Mouse (Mus musculus) granulocyte monocyte progenitor cell, adult 5-6 weeks (primary cell): ENCODE measurements around the gene Myt1l. TPM values are rescaled to one million over a fixed set of nuclear protein-coding genes. Genes with fewer than 3 reads are reported as not detected.

ENCODE experiments used
- ATAC-seq: replicated peaks from 2 replicates; pipeline ENCODE4 v1.8.0; 2016; ENCODE audit warnings: mild to moderate bottlenecking, moderate TSS enrichment, inconsistent platforms; ENCODE audit not compliant: poor library complexity, severe bottlenecking
- total RNA-seq, 2 experiments: library from RNA; stranded (forward) in 1 of 2; stranded (reverse) in 1 of 2; fragments of 200-712, 200-1000 nt in 1 of 2; fragments of >200 nt in 1 of 2; fragmentation: Nextera tagmentation in 1 of 2; gene quantifications; 2 replicates each; pipeline ENCODE4 v1.2.3; 2014 to 2017

Myt1l gene
- total RNA-seq, 2 experiments from 2014 or later = not detected

DNA sequence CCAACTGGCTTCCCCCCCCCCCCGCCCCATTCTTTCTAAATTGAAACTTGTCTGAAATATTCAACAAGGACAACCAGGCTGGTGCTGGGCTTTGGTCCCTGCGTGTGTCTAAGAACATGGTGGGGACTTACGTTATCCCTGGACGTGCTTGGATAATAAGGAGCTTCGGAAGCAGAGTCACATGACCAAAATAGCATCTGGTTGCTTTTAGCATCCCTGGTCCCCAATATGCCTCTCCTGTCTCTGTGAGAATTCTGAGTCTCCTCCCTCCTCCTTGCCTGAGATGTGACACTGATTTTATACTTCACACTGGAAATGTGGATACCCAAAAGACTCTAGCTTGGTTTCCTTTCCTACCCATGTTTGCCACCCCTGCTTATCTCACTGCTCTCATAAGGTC is 31.6 kb downstream of the Myt1l start:
- no peak for ATAC-seq

DNA sequence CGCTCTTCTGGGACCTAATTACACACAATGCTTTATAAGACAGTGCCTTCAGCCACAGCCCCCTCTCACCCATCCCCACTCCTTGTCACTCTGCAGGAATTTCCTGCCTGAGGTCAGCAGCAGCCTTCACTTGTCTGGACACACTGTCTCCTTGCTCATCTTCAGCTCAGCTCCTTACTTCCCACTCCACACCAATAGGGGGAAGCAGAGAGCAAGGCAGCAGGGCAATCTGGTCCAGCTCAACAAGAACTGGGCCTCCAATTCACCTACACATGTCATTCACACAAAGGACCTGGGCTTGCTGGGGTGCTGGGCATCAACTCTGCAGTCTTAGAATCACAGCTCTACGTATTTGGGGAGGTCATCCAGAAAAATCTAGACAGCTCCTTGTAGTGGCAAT is 33.0 kb downstream of the Myt1l start:
- no peak for ATAC-seq

GRCm38 (mm10) chr12:29569311-29569710 is 41.1 kb downstream of the Myt1l start:
- ATAC-seq = no peak

DNA sequence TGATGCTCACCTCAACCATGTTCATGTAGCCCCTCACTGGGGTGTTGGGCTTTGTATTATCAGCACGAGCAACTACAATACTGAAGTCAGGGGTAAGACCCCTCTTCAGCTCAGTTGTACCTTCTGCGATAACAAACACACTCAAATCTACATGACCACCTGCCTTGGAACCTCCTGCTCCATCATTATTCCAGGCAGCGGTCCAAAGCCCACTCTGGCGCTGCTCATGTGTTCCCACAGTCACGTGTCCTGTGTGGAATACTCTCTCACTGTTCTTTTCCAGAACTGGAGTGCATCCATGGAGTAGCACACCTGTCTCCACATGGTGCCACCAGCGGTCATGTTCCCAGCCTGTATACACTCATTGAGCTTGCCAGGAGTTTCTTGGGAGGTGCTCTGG is 42.2 kb downstream of the Myt1l start:
- no peak for ATAC-seq

DNA sequence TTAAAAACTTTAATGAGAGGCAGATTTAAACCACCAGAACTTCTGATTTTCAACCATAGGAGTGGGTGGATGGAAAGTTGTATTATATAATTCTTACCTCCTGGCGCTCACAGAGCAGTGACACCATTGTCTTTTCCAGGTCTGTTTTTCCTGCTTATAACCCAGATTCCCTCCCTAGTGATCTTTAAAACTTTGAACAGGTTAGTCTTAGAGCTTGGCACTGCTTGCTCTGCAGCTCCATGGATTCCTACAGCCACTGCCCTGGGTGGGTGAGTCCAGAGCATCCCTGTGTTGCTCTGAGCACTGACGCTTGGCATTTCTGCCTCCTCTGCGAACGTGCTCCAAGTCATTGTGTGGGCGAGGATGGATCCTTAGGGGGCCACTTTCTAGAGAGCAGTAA is 43.4 kb downstream of the Myt1l start:
- ATAC-seq = no peak

- no peak for ATAC-seq
These were observed 65.6 kb downstream of the Myt1l start for GRCm38 (mm10) chr12:29593787-29594186.

- no peak for ATAC-seq
These were observed 71.7 kb downstream of the Myt1l start for GRCm38 (mm10) chr12:29599916-29600315.

- no peak for ATAC-seq
These were observed 73.0 kb downstream of the Myt1l start for GRCm38 (mm10) chr12:29601223-29601622.

GRCm38 (mm10) chr12:29604659-29605058 is 76.5 kb downstream of the Myt1l start:
- ATAC-seq = no peak

DNA sequence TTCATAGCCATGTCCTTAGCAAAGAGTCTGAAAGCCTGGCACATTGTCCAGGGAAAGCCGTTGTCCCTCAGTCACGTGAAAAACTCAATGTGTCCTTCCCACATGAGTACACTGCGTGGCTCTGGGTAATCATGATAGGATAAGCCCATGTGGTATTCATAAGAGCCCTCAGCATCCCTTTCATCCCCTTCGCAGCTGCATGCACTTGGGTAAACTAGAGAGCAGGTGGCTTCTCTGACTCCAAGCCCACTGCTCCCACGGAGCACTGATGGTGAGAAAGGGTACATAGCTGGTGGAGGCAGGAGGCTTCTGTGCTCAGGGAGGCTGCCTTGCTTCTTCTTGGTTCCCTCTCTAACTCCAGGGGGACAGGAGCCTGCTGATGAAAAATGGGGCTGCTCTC is 76.9 kb downstream of the Myt1l start:
- ATAC-seq = no peak

- no peak for ATAC-seq
These were observed 78.0 kb downstream of the Myt1l start for GRCm38 (mm10) chr12:29606221-29606620.

DNA sequence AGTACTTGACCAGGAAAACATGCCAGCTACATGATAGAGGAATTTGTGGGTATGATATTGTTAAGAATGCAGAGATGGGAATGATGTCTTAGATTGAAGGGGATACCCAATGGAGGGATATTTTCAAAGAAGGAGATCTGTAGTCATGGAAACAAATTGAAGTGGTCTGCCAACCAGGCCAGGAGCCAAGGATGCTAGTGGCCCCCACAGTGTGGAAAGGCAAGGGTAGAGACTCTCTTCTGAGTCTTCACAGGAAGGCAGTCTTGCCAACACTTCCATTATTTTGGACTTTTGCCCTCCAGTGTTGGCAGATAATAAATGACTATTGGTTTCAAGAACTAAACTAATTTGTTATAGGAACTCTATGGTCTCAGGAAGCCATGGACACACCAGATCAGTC is 89.6 kb downstream of the Myt1l start:
- ATAC-seq = no peak

DNA sequence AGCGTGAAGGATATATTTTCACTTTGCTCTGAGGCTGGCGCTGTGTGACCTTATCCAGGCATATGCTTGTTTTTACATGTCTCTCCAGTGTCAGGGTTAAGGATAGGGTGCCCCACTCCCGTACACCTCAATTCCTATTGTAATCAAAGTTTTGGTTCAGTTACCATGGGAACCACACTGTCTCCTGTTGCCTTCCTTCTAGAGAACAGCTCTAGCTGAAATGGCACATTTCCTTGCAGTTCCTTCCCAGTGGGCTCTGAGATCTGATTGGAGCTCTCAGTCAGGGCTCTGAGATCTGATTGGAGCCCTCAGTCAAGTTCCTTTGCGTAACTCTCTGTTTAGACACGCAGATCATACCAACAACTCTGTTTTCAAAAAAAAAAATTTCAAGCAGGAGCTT is 93.3 kb downstream of the Myt1l start:
- ATAC-seq = no peak

- no peak for ATAC-seq
These were observed 100.0 kb downstream of the Myt1l start for GRCm38 (mm10) chr12:29627956-29628750.

DNA sequence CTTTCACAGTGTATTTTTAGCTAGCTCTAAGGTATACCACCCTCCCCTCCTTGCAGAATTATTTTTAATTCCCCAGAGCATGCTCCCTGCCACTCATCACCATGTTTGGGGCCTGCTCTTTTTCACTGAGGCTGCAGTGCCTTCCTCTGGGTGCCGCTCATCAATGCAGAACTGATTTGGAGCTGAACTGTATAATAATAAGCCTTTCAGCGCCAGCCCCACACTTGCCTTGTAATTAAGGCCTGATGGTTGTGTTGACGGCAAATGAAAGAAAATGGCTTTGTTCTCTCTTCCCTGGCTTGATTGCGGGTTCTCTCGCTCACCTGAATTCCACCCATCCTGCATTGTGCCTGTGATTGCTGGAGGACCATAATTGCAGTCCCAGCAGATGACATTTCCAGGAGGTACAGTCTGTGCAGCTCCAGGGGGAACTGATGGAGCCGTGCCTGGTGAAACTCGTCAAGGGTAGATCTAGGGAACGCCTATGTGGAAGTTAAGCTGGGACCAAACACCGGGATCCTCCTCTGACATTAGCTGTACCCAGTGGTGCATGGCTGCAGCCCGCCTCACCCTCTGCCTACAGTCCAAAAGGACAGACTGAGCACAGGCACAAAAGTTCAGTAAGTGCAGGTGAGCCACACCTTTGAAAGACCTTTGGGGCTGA is 101.8 kb downstream of the Myt1l start:
- no peak for ATAC-seq

- ATAC-seq = no peak
These were observed 106.3 kb downstream of the Myt1l start for GRCm38 (mm10) chr12:29634509-29634908.

DNA sequence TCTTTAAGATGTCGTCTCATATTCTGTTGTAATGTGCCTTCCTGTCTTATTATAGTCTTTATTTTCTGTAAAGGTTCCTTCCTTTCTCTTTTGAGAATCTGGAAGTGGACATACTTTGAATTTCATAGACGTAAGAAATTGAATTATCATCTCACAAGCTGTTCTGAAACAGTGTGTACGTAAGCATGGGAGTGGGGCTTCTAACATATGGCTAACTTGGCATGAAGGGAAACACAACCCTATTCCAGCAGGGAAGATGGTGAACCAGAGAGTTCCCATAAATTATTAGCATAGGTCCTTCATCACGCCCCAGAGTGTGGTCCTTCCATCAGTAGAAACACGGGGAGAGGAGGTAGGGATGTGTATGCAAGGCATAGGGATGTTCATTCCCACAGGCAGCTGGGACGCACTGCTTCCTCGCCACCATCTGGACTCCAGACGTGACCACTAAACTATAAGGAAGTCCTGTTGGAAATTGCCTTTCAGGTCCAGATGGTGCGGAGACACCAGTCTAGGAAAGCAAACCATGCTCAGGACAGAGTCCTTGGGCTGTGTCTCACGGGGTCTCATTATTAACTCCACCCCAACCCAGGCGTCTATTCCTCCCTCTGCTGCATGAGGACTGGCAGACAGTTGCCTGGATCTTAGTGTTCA is 111.5 kb downstream of the Myt1l start:
- ATAC-seq = no peak

DNA sequence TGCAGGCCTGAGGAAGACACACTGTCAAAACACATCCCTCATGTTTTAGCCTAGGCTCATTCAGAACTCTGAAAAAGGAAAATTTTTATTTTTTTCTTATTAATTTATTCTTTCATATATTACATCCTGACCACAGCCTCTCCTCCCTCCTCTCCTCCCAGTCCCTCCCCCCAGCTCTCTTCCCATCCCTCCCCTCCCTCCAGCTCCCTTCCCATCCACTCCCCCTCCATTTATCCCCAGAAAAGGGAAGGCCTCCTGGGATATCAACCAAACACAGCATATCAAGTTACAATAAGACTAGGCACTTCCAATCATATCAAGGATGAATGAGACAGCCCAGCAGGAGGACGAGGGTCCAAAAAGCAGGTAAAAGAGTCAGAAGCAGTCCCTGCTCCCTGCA is 112.0 kb downstream of the Myt1l start:
- ATAC-seq = no peak

- no peak for ATAC-seq
These were observed 114.7 kb downstream of the Myt1l start for GRCm38 (mm10) chr12:29642915-29643314.

DNA sequence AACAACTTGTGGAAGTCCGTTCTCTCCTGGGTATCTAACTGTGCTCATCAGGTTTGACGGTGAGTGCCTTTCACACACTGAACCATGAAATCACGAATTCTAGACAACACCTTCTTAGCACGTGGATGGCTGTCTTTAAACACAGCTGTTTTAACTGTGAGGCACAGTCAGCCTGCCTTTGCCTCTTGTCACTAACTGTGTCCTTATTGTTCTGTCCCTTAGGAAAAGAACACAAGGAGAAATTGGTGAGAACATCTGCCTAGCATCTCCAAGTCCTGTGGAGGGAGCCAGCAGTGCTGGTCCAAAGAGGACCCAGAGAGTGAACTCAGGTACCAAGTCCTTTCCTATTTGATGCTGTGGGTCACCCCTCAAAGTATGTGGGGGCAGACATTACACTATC is 115.9 kb downstream of the Myt1l start:
- no peak for ATAC-seq

DNA sequence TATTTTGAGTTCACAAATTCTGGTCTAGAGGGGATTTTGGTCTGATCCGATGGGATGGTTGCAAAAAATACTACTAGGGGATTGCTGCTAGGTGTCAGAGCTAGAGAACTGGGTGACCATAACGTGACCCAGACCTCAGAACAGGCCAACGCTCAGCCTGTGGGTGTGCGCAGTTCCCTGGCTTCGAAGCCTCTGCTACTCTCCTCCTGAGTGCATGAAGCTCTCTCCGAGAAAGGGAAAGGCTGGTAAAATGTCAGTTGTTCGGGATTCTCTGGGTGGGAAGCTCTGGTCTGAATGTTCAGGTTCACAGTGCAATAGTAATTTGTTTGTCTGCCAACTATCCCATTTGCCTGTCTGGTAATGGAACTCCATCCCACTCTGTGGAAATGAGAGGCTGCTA is 116.5 kb downstream of the Myt1l start:
- no peak for ATAC-seq
